Mouse (Mus musculus) CH12.LX (cell line): ENCODE measurements at regions not wholly inside any gene's neighbourhood (a gene's known extent, or its start where the extent isn't known, plus 50 kb on each side); places are given as distances from the start of the nearest gene placed in this dataset.

Experiments
- DNase-seq: peaks from one replicate; pipeline ENCODE4 v3.0.0-alpha.2; 2013; ENCODE audit errors: extremely low read depth
- H3K27ac ChIP-seq: 2 replicates; pipeline ENCODE4 v1.5.1; 2012; ENCODE audit warnings: low read depth, mild to moderate bottlenecking, control low read depth, moderate library complexity; ENCODE audit not compliant: insufficient read depth
- H3K27me3 ChIP-seq: replicated peaks from 2 replicates; pipeline ENCODE3; 2012; ENCODE audit warnings: inconsistent platforms
- H3K36me3 ChIP-seq, 2 experiments: replicated peaks in 1 of 2; 2 replicates each; pipeline versions ENCODE3 to v1.6.1; 2012; ENCODE audit warnings: inconsistent platforms in 1 of 2, low read length in 1 of 2, mild to moderate bottlenecking in 1 of 2, mixed read lengths in 1 of 2, moderate library complexity in 1 of 2; ENCODE audit not compliant: control insufficient read depth in 1 of 2, insufficient read depth in 1 of 2
- H3K4me1 ChIP-seq, 2 experiments: 2 replicates each; pipeline ENCODE4 v1.6.1; 2012; ENCODE audit warnings: inconsistent platforms in 1 of 2, moderate library complexity in 1 of 2; ENCODE audit not compliant: insufficient read depth in 2 of 2, control insufficient read depth in 1 of 2
- H3K4me2 ChIP-seq: 2 replicates; pipeline ENCODE4 v1.6.1; 2012; ENCODE audit warnings: low read depth, mild to moderate bottlenecking, control low read depth; ENCODE audit not compliant: poor library complexity, insufficient read depth, severe bottlenecking
- H3K4me3 ChIP-seq, 3 experiments: fragments of 150-350 bp in 1 of 3; sonication (generic) in 1 of 3; replicated peaks in 1 of 3; 2 replicates each; pipeline versions ENCODE3 to v1.5.1; 2011 to 2012; ENCODE audit warnings: low read depth in 2 of 3, low read length in 2 of 3, mild to moderate bottlenecking in 2 of 3, moderate library complexity in 2 of 3, control low read depth in 1 of 3, improper control_type of control experiment in 1 of 3, inconsistent platforms in 1 of 3, mixed read lengths in 1 of 3; ENCODE audit not compliant: poor library complexity in 1 of 3
- H3K79me2 ChIP-seq: replicated peaks from 2 replicates; pipeline ENCODE4 v1.6.1; 2012; ENCODE audit warnings: mild to moderate bottlenecking, moderate library complexity; ENCODE audit not compliant: control insufficient read depth, poor library complexity, insufficient read depth, severe bottlenecking; ENCODE audit errors: extremely low read depth
- H3K9ac ChIP-seq: 2 replicates; pipeline ENCODE4 v1.6.1; 2012; ENCODE audit warnings: low read depth, mild to moderate bottlenecking, control low read depth, moderate library complexity; ENCODE audit not compliant: insufficient read depth
- H3K9me3 ChIP-seq: replicated peaks from 2 replicates; pipeline ENCODE3; 2012; ENCODE audit warnings: low read length, inconsistent platforms, mixed read lengths
- BHLHE40 ChIP-seq: IDR thresholded peaks from 2 replicates; pipeline ENCODE4 v1.6.1; 2011; ENCODE audit warnings: mild to moderate bottlenecking, low read depth, low read length, improper control_type of control experiment
- CHD1 ChIP-seq: IDR thresholded peaks from 2 replicates; pipeline ENCODE4 v1.6.1; 2012; ENCODE audit warnings: low read depth, low read length, improper control_type of control experiment, inconsistent platforms
- CTCF ChIP-seq, 2 experiments: IDR thresholded peaks in 1 of 2; conservative IDR thresholded peaks in 1 of 2; 2 replicates each; pipeline ENCODE4 v1.5.1; 2011 to 2012; ENCODE audit warnings: low read depth in 2 of 2, low read length in 2 of 2, improper control_type of control experiment in 1 of 2, inconsistent platforms in 1 of 2, mild to moderate bottlenecking in 1 of 2, moderate library complexity in 1 of 2
- EP300 ChIP-seq: IDR thresholded peaks from 2 replicates; pipeline ENCODE4 v1.6.1; 2011; ENCODE audit warnings: low read length, improper control_type of control experiment
- ETS1 ChIP-seq: conservative IDR thresholded peaks from 2 replicates; pipeline ENCODE4 v1.6.1; 2012; ENCODE audit warnings: low read depth, mild to moderate bottlenecking, inconsistent platforms, low read length, improper control_type of control experiment, moderate library complexity
- GABPA ChIP-seq: IDR thresholded peaks from 2 replicates; pipeline ENCODE4 v1.6.1; 2012; ENCODE audit warnings: low read depth, low read length, improper control_type of control experiment, inconsistent platforms; ENCODE audit not compliant: insufficient replicate concordance
- HCFC1 ChIP-seq: IDR thresholded peaks from 2 replicates; pipeline ENCODE4 v1.6.1; 2012; ENCODE audit warnings: low read depth, mild to moderate bottlenecking, inconsistent platforms, low read length, improper control_type of control experiment
- JUND ChIP-seq: conservative IDR thresholded peaks from 2 replicates; pipeline ENCODE4 v1.6.1; 2011; ENCODE audit warnings: low read depth, low read length, improper control_type of control experiment
- KAT2A ChIP-seq: IDR thresholded peaks from 2 replicates; pipeline ENCODE4 v1.6.1; 2012; ENCODE audit warnings: low read length, improper control_type of control experiment, inconsistent platforms; ENCODE audit not compliant: insufficient replicate concordance
- MAZ ChIP-seq: IDR thresholded peaks from 2 replicates; pipeline ENCODE4 v1.6.1; 2012; ENCODE audit warnings: low read depth, mild to moderate bottlenecking, inconsistent platforms, low read length, improper control_type of control experiment, moderate library complexity
- MEF2A ChIP-seq: IDR thresholded peaks from 2 replicates; pipeline ENCODE4 v1.6.1; 2014; ENCODE audit warnings: low read depth, mild to moderate bottlenecking, inconsistent platforms, low read length, improper control_type of control experiment, borderline replicate concordance
- MXI1 ChIP-seq: IDR thresholded peaks from 2 replicates; pipeline ENCODE4 v1.6.1; 2011; ENCODE audit warnings: mild to moderate bottlenecking, low read depth, low read length, improper control_type of control experiment
- MYC ChIP-seq: IDR thresholded peaks from 2 replicates; pipeline ENCODE4 v1.6.1; 2011; ENCODE audit warnings: low read depth, mild to moderate bottlenecking, improper control_type of control experiment, low read length
- NRF1 ChIP-seq: IDR thresholded peaks from 2 replicates; pipeline ENCODE4 v1.6.1; 2014; ENCODE audit warnings: low read depth, mild to moderate bottlenecking, inconsistent platforms, low read length, improper control_type of control experiment, moderate library complexity
- PAX5 ChIP-seq: IDR thresholded peaks from 2 replicates; pipeline ENCODE4 v1.6.1; 2012; ENCODE audit warnings: low read length, inconsistent platforms, mixed read lengths
- POLR2A ChIP-seq: IDR thresholded peaks from 2 replicates; pipeline ENCODE4 v1.6.1; 2011; ENCODE audit warnings: low read depth, mild to moderate bottlenecking, improper control_type of control experiment, low read length
- POLR2AphosphoS2 ChIP-seq: IDR thresholded peaks from 2 replicates; pipeline ENCODE4 v1.6.1; 2011; ENCODE audit warnings: low read depth, low read length, improper control_type of control experiment
- RAD21 ChIP-seq: IDR thresholded peaks from 2 replicates; pipeline ENCODE4 v1.6.1; 2011; ENCODE audit warnings: low read depth, mild to moderate bottlenecking, low read length, improper control_type of control experiment, moderate library complexity
- RCOR1 ChIP-seq: conservative IDR thresholded peaks from 2 replicates; pipeline ENCODE4 v1.6.1; 2012; ENCODE audit warnings: low read depth, mild to moderate bottlenecking, inconsistent platforms, low read length, improper control_type of control experiment
- SMC3 ChIP-seq: IDR thresholded peaks from 2 replicates; pipeline ENCODE4 v1.6.1; 2011; ENCODE audit warnings: low read depth, low read length, improper control_type of control experiment
- TBP ChIP-seq: conservative IDR thresholded peaks from 2 replicates; pipeline ENCODE4 v1.6.1; 2011; ENCODE audit warnings: low read depth, low read length, improper control_type of control experiment
- TCF12 ChIP-seq: IDR thresholded peaks from 2 replicates; pipeline ENCODE4 v1.6.1; 2014; ENCODE audit warnings: low read depth, mild to moderate bottlenecking, inconsistent platforms, low read length, improper control_type of control experiment
- UBTF ChIP-seq: IDR thresholded peaks from 2 replicates; pipeline ENCODE4 v1.6.1; 2012; ENCODE audit warnings: low read depth, mild to moderate bottlenecking, inconsistent platforms, low read length, improper control_type of control experiment, moderate library complexity
- USF2 ChIP-seq: conservative IDR thresholded peaks from 2 replicates; pipeline ENCODE4 v1.6.1; 2011; ENCODE audit warnings: low read depth, low read length, improper control_type of control experiment
- ZC3H11A ChIP-seq: IDR thresholded peaks from 2 replicates; pipeline ENCODE4 v1.6.1; 2012; ENCODE audit warnings: low read depth, mild to moderate bottlenecking, inconsistent platforms, low read length, improper control_type of control experiment
- dilution Hi-C: fragments of 300-500 bp; cut with MboI; formaldehyde crosslinking; loops from 2 replicates; pipeline ENCODE4 v1.14.3; 2020; ENCODE audit warnings: low sequenced_read_pairs; ENCODE audit not compliant: extremely low pct_unique_long_range_greater_than_20kb, extremely low pct_ligation_motif_present
- in situ Hi-C: fragments of 300-500 bp; cut with MboI; formaldehyde crosslinking; loops from 3 replicates; pipeline ENCODE4 v1.14.3; 2019; ENCODE audit warnings: low sequenced_read_pairs, low pct_ligation_motif_present, low pct_unique_long_range_greater_than_20kb, mixed read lengths

- no peak for DNase-seq
- H3K27ac ChIP-seq, result no peak overlapping the region
- in situ Hi-C loops (no loop called here), dilution Hi-C loops (no loop called here)
- H3K27me3 ChIP-seq, result no peaks in the 10 kb centered on the region
- no peaks in the 10 kb centered on the region for H3K4me1 ChIP-seq
- no peaks in the 10 kb centered on the region for H3K79me2 ChIP-seq
- TF ChIP-seq CTCF (conservative IDR thresholded peaks at IDR 0.05 in 1 of 2, IDR thresholded peaks at IDR 0.05 in 1 of 2; ENCODE audit: low read depth in 2 of 2, low read length in 2 of 2), result no peak
- TF ChIP-seq POLR2A, result no peak
- no peak for TF ChIP-seq GABPA
- TF ChIP-seq NRF1, result no peak
- TF ChIP-seq POLR2AphosphoS2, result no peak
- no peak for TF ChIP-seq TCF12
- TF ChIP-seq MXI1, result no peak
- no peak for TF ChIP-seq EP300
- TF ChIP-seq SMC3, result no peak
- no peak for TF ChIP-seq HCFC1
- no peak for TF ChIP-seq BHLHE40
- TF ChIP-seq ZC3H11A, result no peak
- no peak for TF ChIP-seq KAT2A
- TF ChIP-seq PAX5, result no peak
- TF ChIP-seq, all 38 proteins: peak for 0
- Histone ChIP-seq H3K9me3 (peaks cover 55% of the 10 kb centered on the region), H3K36me3 (no peaks in the 10 kb centered on the region), H3K9ac (no peak overlapping the region), H3K4me2 (no peak overlapping the region), H3K4me3 (no peak overlapping the region)
These were observed 281.4 kb upstream of the Ptbp2 start for GRCm38 (mm10) chr3:120065714-120066113.

GRCm38 (mm10) chr3:120064854-120065480, 280.7 kb upstream of the Ptbp2 start:
- in situ Hi-C loops, result no loop called here
- DNase-seq, result no peak
- TF ChIP-seq EP300 (no peak), RCOR1 (no peak), ETS1 (no peak), UBTF (no peak), PAX5 (no peak), USF2 (no peak), BHLHE40 (no peak), RAD21 (no peak), KAT2A (no peak), SMC3 (no peak), MAZ (no peak), CHD1 (no peak), JUND (no peak), MEF2A (no peak), NRF1 (no peak), TBP (no peak), ZC3H11A (no peak), MYC (no peak)
- Histone ChIP-seq H3K36me3 (no peaks in the 10 kb centered on the region), H3K4me2 (no peak overlapping the region), H3K4me1 (no peaks in the 10 kb centered on the region), H3K27me3 (no peaks in the 10 kb centered on the region), H3K79me2 (no peaks in the 10 kb centered on the region), H3K9me3 (peaks cover 57% of the 10 kb centered on the region), H3K27ac (no peak overlapping the region), H3K9ac (no peak overlapping the region), H3K4me3 (no peak overlapping the region)
- dilution Hi-C loops, result no loop called here
